Mouse (Mus musculus): ENCODE measurements around the gene Pdcl2. TPM values are rescaled to one million over a fixed set of nuclear protein-coding genes. Genes with fewer than 3 reads are reported as not detected.

Pdcl2 gene
- polyA plus RNA-seq, 1 experiment from 2014 or later, result not detected

- Histone ChIP-seq H3K9me3 (ENCODE audit: control insufficient read depth, low read depth, low read length) (no peaks in the 10 kb centered on the region), H3K4me3 (ENCODE audit: low read depth, low read length) (no peak overlapping the region), H3K27ac (ENCODE audit: low read length) (no peak overlapping the region), H3K27me3 (ENCODE audit: control insufficient read depth, insufficient read depth, low read length) (no peaks in the 10 kb centered on the region), H3K36me3 (ENCODE audit: control insufficient read depth, insufficient read depth, low read length) (no peaks in the 10 kb centered on the region), H3K4me2 (replicated peaks; ENCODE audit: low read depth, low read length) (no peak overlapping the region), H3K9ac (replicated peaks; ENCODE audit: low read depth, low read length) (no peak overlapping the region), H3K4me1 (ENCODE audit: control insufficient read depth, insufficient read depth, low read length) (peaks cover 2% of the 10 kb centered on the region; the same call in 1 of the 2 replicates)
- ATAC-seq (ENCODE audit: insufficient number of reproducible peaks, insufficient read depth, low FRiP score, low read depth), result no peak
- 58% methylated on average over 2 of the region's 2 CpGs for WGBS
Measured at GRCm38 (mm10) chr5:76308206-76308605, 22.8 kb downstream of the Pdcl2 start.

GRCm38 (mm10) chr5:76306261-76306660 is 24.7 kb downstream of the Pdcl2 start:
- Histone ChIP-seq H3K4me2 (replicated peaks; ENCODE audit: low read depth, low read length) (no peak overlapping the region), H3K27ac (ENCODE audit: low read length) (no peak overlapping the region), H3K4me1 (ENCODE audit: control insufficient read depth, insufficient read depth, low read length) (peaks cover 6% of the 10 kb centered on the region; the same call in 1 of the 2 replicates), H3K4me3 (ENCODE audit: low read depth, low read length) (no peak overlapping the region), H3K9ac (replicated peaks; ENCODE audit: low read depth, low read length) (no peak overlapping the region), H3K9me3 (ENCODE audit: control insufficient read depth, low read depth, low read length) (no peaks in the 10 kb centered on the region), H3K36me3 (ENCODE audit: control insufficient read depth, insufficient read depth, low read length) (no peaks in the 10 kb centered on the region), H3K27me3 (ENCODE audit: control insufficient read depth, insufficient read depth, low read length) (no peaks in the 10 kb centered on the region)
- 55% methylated on average over 3 of the region's 3 CpGs for WGBS
- no peak for ATAC-seq (ENCODE audit: insufficient number of reproducible peaks, insufficient read depth, low FRiP score, low read depth)

GRCm38 (mm10) chr5:76305616-76306015 is 25.3 kb downstream of the Pdcl2 start:
- no peak for ATAC-seq (ENCODE audit: insufficient number of reproducible peaks, insufficient read depth, low FRiP score, low read depth)

GRCm38 (mm10) chr5:76304452-76305341 is 26.3 kb downstream of the Pdcl2 start, which contains the start of gene Clock:
Gene Clock (minus strand): TSS chr5:76304792.
- 1% methylated on average over 75 of the region's 104 CpGs for WGBS
- peak within 1 kb of the TSS; percentile 88 for H3K4me2 ChIP-seq (replicated peaks; ENCODE audit: low read depth, low read length)
- H3K9ac ChIP-seq (replicated peaks; ENCODE audit: low read depth, low read length), result peak within 1 kb of the TSS; percentile 94
- H3K27me3 ChIP-seq (ENCODE audit: control insufficient read depth, insufficient read depth, low read length), result no peaks in the 10 kb centered on the region
- peak within 1 kb of the TSS; percentile 99 for H3K4me3 ChIP-seq (ENCODE audit: low read depth, low read length)
- no peaks in the 10 kb centered on the region for H3K36me3 ChIP-seq (ENCODE audit: control insufficient read depth, insufficient read depth, low read length)
- H3K27ac ChIP-seq (ENCODE audit: low read length), result peak within 1 kb of the TSS; percentile 97
- peak; percentile 86 for ATAC-seq (ENCODE audit: insufficient number of reproducible peaks, insufficient read depth, low FRiP score, low read depth)
- peaks cover 8% of the 10 kb centered on the region; the same call in 1 of the 2 replicates for H3K4me1 ChIP-seq (ENCODE audit: control insufficient read depth, insufficient read depth, low read length)
- H3K9me3 ChIP-seq (ENCODE audit: control insufficient read depth, low read depth, low read length), result no peaks in the 10 kb centered on the region

More at GRCm38 (mm10) chr5:76305616-76306015, 25.3 kb downstream of the Pdcl2 start:
- H3K4me2 ChIP-seq (replicated peaks; ENCODE audit: low read depth, low read length), result peak overlapping the region; percentile 88
- peak overlapping the region; percentile 99; the same call in 1 of the 2 replicates for H3K4me3 ChIP-seq (ENCODE audit: low read depth, low read length)
- WGBS, result 3% methylated on average over 8 of the region's 8 CpGs
- H3K4me1 ChIP-seq (ENCODE audit: control insufficient read depth, insufficient read depth, low read length), result peaks cover 8% of the 10 kb centered on the region; the same call in 1 of the 2 replicates
- no peak overlapping the region for H3K27ac ChIP-seq (ENCODE audit: low read length)
- H3K9ac ChIP-seq (replicated peaks; ENCODE audit: low read depth, low read length), result no peak overlapping the region
- H3K27me3 ChIP-seq (ENCODE audit: control insufficient read depth, insufficient read depth, low read length), result no peaks in the 10 kb centered on the region
- H3K36me3 ChIP-seq (ENCODE audit: control insufficient read depth, insufficient read depth, low read length), result no peaks in the 10 kb centered on the region
- H3K9me3 ChIP-seq (ENCODE audit: control insufficient read depth, low read depth, low read length), result no peaks in the 10 kb centered on the region

- Histone ChIP-seq H3K27me3 (ENCODE audit: control insufficient read depth, insufficient read depth, low read length) (no peaks in the 10 kb centered on the region), H3K4me2 (replicated peaks; ENCODE audit: low read depth, low read length) (peak overlapping the region; percentile 87), H3K27ac (ENCODE audit: low read length) (peak overlapping the region; percentile 97), H3K9ac (replicated peaks; ENCODE audit: low read depth, low read length) (peak overlapping the region; percentile 94), H3K36me3 (ENCODE audit: control insufficient read depth, insufficient read depth, low read length) (no peaks in the 10 kb centered on the region), H3K4me3 (ENCODE audit: low read depth, low read length) (peak overlapping the region; percentile 99), H3K9me3 (ENCODE audit: control insufficient read depth, low read depth, low read length) (no peaks in the 10 kb centered on the region), H3K4me1 (ENCODE audit: control insufficient read depth, insufficient read depth, low read length) (peaks cover 8% of the 10 kb centered on the region; the same call in 1 of the 2 replicates)
- ATAC-seq (ENCODE audit: insufficient number of reproducible peaks, insufficient read depth, low FRiP score, low read depth), result peak; percentile 75
- under 1% methylated on average over 66 of the region's 100 CpGs for WGBS
Measured at GRCm38 (mm10) chr5:76303745-76304451, 27.1 kb downstream of the Pdcl2 start.

GRCm38 (mm10) chr5:76303379-76303744 is 27.6 kb downstream of the Pdcl2 start:
- no peaks in the 10 kb centered on the region for H3K36me3 ChIP-seq (ENCODE audit: control insufficient read depth, insufficient read depth, low read length)
- H3K27me3 ChIP-seq (ENCODE audit: control insufficient read depth, insufficient read depth, low read length), result no peaks in the 10 kb centered on the region
- ATAC-seq (ENCODE audit: insufficient number of reproducible peaks, insufficient read depth, low FRiP score, low read depth), result no peak
- peak overlapping the region; percentile 87 for H3K4me2 ChIP-seq (replicated peaks; ENCODE audit: low read depth, low read length)
- no peaks in the 10 kb centered on the region for H3K9me3 ChIP-seq (ENCODE audit: control insufficient read depth, low read depth, low read length)
- peak overlapping the region; percentile 94 for H3K9ac ChIP-seq (replicated peaks; ENCODE audit: low read depth, low read length)
- 5% methylated on average over 11 of the region's 11 CpGs for WGBS
- peaks cover 8% of the 10 kb centered on the region; the same call in 1 of the 2 replicates for H3K4me1 ChIP-seq (ENCODE audit: control insufficient read depth, insufficient read depth, low read length)
- H3K27ac ChIP-seq (ENCODE audit: low read length), result peak overlapping the region; percentile 97; the same call in 1 of the 2 replicates
- peak overlapping the region; percentile 99 for H3K4me3 ChIP-seq (ENCODE audit: low read depth, low read length)

GRCm38 (mm10) chr5:76302009-76302408 is 28.9 kb downstream of the Pdcl2 start:
- Histone ChIP-seq H3K9me3 (ENCODE audit: control insufficient read depth, low read depth, low read length) (no peaks in the 10 kb centered on the region), H3K4me1 (ENCODE audit: control insufficient read depth, insufficient read depth, low read length) (peaks cover 8% of the 10 kb centered on the region; the same call in 1 of the 2 replicates), H3K36me3 (ENCODE audit: control insufficient read depth, insufficient read depth, low read length) (no peaks in the 10 kb centered on the region), H3K4me2 (replicated peaks; ENCODE audit: low read depth, low read length) (no peak overlapping the region), H3K4me3 (ENCODE audit: low read depth, low read length) (no peak overlapping the region), H3K27ac (ENCODE audit: low read length) (no peak overlapping the region), H3K9ac (replicated peaks; ENCODE audit: low read depth, low read length) (no peak overlapping the region), H3K27me3 (ENCODE audit: control insufficient read depth, insufficient read depth, low read length) (no peaks in the 10 kb centered on the region)
- whole genome bisulfite sequencing, result 82% methylated on average over 2 of the region's 2 CpGs
- ATAC-seq (ENCODE audit: insufficient number of reproducible peaks, insufficient read depth, low FRiP score, low read depth), result no peak

- H3K4me3 ChIP-seq (ENCODE audit: low read depth, low read length), result no peak overlapping the region
- H3K9me3 ChIP-seq (ENCODE audit: control insufficient read depth, low read depth, low read length), result no peaks in the 10 kb centered on the region
- H3K27me3 ChIP-seq (ENCODE audit: control insufficient read depth, insufficient read depth, low read length), result no peaks in the 10 kb centered on the region
- WGBS, result 79% methylated on average over 8 of the region's 8 CpGs
- ATAC-seq (ENCODE audit: insufficient number of reproducible peaks, insufficient read depth, low FRiP score, low read depth), result no peak
- no peaks in the 10 kb centered on the region for H3K36me3 ChIP-seq (ENCODE audit: control insufficient read depth, insufficient read depth, low read length)
- H3K27ac ChIP-seq (ENCODE audit: low read length), result no peak overlapping the region
- H3K4me1 ChIP-seq (ENCODE audit: control insufficient read depth, insufficient read depth, low read length), result no peaks in the 10 kb centered on the region
- H3K4me2 ChIP-seq (replicated peaks; ENCODE audit: low read depth, low read length), result no peak overlapping the region
- H3K9ac ChIP-seq (replicated peaks; ENCODE audit: low read depth, low read length), result no peak overlapping the region
Measured at GRCm38 (mm10) chr5:76289234-76289691, 41.7 kb downstream of the Pdcl2 start.

Measured in stomach, embryonic 14.5 days (tissue).